ENCODE assay signal across 7 mouse cellular contexts in the genomic region with DNA sequence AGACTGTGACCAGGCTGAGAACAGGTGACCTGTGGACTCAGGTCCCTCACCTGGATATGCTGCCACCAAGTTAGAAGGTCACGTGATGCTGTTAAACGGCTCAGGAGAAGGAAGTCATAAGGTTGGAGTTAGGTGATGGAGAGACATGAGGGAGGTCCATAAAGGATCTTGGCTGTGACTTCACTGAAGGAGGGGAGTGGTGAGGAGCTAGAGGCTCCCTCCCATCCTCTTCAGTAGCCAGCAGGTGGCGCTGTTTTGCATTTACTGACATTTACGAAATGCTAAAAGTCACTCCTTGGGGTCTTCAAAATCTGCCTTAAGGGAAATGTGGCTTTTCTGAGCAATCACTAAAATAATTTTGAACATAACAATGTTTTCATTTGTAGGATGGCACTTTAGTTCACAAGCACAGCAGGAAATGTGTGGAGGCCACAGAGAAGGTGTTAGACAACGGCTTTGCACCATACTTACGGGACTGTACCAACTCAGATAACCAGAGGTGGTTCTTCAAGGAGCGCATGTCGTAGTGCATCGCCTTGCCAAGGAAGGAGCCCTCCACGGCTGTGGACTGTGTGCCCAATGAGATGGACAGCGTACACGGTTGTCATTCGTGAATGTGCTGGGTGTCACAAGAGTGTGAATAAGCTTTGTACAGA. TPM values are rescaled to one million over a fixed set of nuclear protein-coding genes. Genes with fewer than 3 reads are reported as not detected.
DNase-seq lines count a peak whose midpoint lies in the region; ATAC-seq lines count a peak whose summit lies in the region.

No protein-coding gene starts in this region.

- peak; percentile 41 for DNase-seq in ovary, postnatal 36 days (ENCODE audit: low spot score)
- DNase-seq in ovary, adult 18-20 months (ENCODE audit: low spot score), result no peak
- DNase-seq in T-cell, adult 2 months (ENCODE audit: low spot score), result peak; percentile 6
- peak; percentile 82 for DNase-seq in embryo, embryonic 10 days (ENCODE audit: low spot score)
- peak; percentile 82 for DNase-seq in limb, embryonic 11.5 days (ENCODE audit: low spot score)
- DNase-seq in retina, postnatal 7 days (ENCODE audit: low read depth, low spot score), result peak; percentile 30

- H3K9me3 ChIP-seq in hindbrain, embryonic 16.5 days (ENCODE audit: control insufficient read depth, low read length), result peaks cover 6% of the 10 kb centered on the region; the same call in 1 of the 2 replicates
- H3K9me3 ChIP-seq in limb, embryonic 11.5 days (ENCODE audit: control insufficient read depth, low read length), result no peaks in the 10 kb centered on the region

- H3K4me3 ChIP-seq in hindbrain, embryonic 16.5 days (ENCODE audit: low read length), result no peak overlapping the region
- no peak overlapping the region for H3K4me3 ChIP-seq in limb, embryonic 11.5 days (ENCODE audit: low read depth, low read length)

- H3K36me3 ChIP-seq in hindbrain, embryonic 16.5 days (ENCODE audit: control insufficient read depth, insufficient read depth, low read length), result no peaks in the 10 kb centered on the region
- no peaks in the 10 kb centered on the region for H3K36me3 ChIP-seq in limb, embryonic 11.5 days (ENCODE audit: control insufficient read depth, insufficient read depth, low read length)

- H3K27ac ChIP-seq in hindbrain, embryonic 16.5 days (ENCODE audit: low read depth, low read length), result no peak overlapping the region
- no peak overlapping the region for H3K27ac ChIP-seq in limb, embryonic 11.5 days (replicated peaks; ENCODE audit: low read depth, low read length)

- 70% methylated on average over 13 of the region's 13 CpGs for WGBS in hindbrain, embryonic 16.5 days
- 65% methylated on average over 13 of the region's 13 CpGs for WGBS in limb, embryonic 11.5 days

- no peaks in the 10 kb centered on the region for H3K27me3 ChIP-seq in hindbrain, embryonic 16.5 days (replicated peaks; ENCODE audit: control insufficient read depth, insufficient read depth, low read length)
- no peaks in the 10 kb centered on the region for H3K27me3 ChIP-seq in limb, embryonic 11.5 days (ENCODE audit: control insufficient read depth, insufficient read depth, low read length)

- no peaks in the 10 kb centered on the region for H3K4me1 ChIP-seq in hindbrain, embryonic 16.5 days (ENCODE audit: control insufficient read depth, insufficient read depth, low read depth, low read length)
- no peaks in the 10 kb centered on the region for H3K4me1 ChIP-seq in limb, embryonic 11.5 days (ENCODE audit: control insufficient read depth, insufficient read depth, low read length)

- no peak overlapping the region for H3K9ac ChIP-seq in hindbrain, embryonic 16.5 days (ENCODE audit: low read depth, low read length)
- no peak overlapping the region for H3K9ac ChIP-seq in limb, embryonic 11.5 days (ENCODE audit: low read length)

- no peak overlapping the region for H3K4me2 ChIP-seq in hindbrain, embryonic 16.5 days (ENCODE audit: low read length)
- no peak overlapping the region for H3K4me2 ChIP-seq in limb, embryonic 11.5 days (ENCODE audit: low read depth, severe bottlenecking)

- peak; percentile 45; the same call in 1 of the 2 replicates for ATAC-seq in hindbrain, embryonic 16.5 days
- ATAC-seq in limb, embryonic 11.5 days (ENCODE audit: insufficient number of reproducible peaks, low FRiP score, low TSS enrichment, low read depth), result no peak

RNA-seq across cellular contexts. Expression of a gene that starts 30.5 kb away (rescaled TPM):
- 0.97 and 1.1 TPM in 2 replicates for polyA plus RNA-seq in hindbrain, embryonic 16.5 days (2015; fragmentation: Nextera tagmentation; extraction: Ambion mirVana)
- 2.1 and 2.6 TPM in 2 replicates for polyA plus RNA-seq in limb, embryonic 11.5 days (2014; fragmentation: Nextera tagmentation; extraction: Ambion mirVana)
